Mouse (Mus musculus) lung, postnatal 10 days (tissue): Measurements from ENCODE around the gene Ccdc38.

Experiments used
- DNase-seq: peaks from one replicate; pipeline ENCODE4 v3.0.0; 2021

The Ccdc38 gene

DNA sequence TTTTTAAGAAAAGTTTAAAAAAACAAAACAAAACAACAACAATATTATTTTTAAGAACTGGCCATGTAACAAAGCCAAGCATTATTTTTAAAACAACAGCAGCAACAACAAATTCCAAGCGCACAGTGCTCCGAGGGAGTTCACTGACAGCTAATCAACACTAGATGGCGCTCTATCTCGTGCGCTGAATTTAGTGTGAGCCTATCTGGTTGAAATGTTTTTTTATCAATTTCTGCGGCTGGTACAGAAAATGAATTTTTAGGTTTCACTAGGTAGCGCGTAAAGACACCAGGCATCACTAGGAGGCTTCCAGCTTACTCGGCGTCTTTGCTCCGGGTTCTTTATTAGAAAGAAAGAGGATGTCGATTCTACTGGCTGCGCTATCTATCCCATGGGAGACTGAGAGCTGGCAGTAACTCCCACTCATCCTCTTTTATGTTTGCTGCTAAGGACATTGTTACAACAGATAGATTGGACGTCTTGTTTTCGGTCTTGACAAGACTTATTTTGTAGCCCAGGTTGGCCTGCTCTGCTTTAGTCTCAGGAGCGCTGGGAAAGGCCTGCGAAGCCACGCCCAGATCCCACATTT, 71.1 kb downstream of the Ccdc38 start:
- DNase-seq = peak; percentile 51

- DNase-seq = no peak
These were observed 74.4 kb downstream of the Ccdc38 start for GRCm38 (mm10) chr10:93614850-93615249.

DNA sequence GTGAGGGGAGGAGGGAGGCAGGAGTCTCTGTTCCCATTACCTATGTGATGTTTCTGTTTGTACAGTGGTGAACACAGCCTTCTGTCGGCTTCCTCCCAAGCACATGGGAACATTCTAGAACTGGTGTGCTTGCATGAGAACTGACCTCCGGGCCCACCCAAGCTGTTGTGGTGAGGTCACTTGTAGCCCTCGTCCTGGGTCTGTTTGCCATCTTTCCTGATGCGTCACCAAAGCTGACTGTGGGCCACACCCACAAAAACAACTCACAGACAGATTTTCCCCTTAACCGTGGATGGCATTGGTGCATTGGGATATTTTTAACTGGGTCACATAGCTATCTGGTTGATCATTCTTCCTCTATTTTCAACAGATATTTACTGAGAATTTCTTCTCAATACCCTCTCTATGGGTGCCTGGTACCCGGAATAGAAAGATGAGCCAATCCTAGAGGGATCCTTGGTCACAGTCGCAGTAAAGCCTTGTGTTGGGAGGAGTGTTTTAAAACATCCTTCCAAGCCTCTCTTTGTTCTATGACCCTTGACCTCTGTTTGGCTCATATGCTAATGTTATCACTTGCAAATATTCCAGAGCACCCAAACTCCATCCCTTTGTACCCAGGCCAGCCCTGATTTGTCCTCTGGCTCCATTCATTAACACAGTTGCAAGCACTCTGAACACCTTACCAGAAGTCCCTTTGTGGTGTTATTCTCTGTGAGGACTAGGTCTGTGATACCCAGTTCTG, 80.2 kb downstream of the Ccdc38 start:
- peak; percentile 55 for DNase-seq

- DNase-seq = no peak
These were observed 83.3 kb downstream of the Ccdc38 start for GRCm38 (mm10) chr10:93623725-93624124.

DNA sequence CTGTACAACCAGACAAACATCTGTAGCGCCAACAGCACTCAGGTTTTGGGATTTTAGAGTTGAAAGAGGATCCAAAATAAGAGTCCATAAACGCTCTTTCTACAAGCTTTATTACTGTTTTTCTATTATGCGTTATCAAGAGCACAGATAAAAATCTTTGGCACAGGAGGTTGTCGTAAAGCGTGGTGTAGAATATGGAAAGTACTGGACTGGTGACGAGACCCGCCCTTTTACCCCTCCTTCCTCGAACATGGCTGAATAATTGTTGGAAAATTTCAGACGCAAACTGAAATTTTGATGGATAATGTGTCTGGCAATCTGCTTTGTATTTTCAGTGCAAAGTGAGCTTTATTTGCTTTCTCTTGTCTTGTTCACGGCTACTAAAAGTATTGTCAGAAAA, 83.7 kb downstream of the Ccdc38 start:
- no peak for DNase-seq

GRCm38 (mm10) chr10:93630310-93630709, 89.9 kb downstream of the Ccdc38 start:
- DNase-seq = no peak

GRCm38 (mm10) chr10:93632086-93632485, 91.7 kb downstream of the Ccdc38 start:
- DNase-seq = no peak

GRCm38 (mm10) chr10:93633563-93633962, 93.1 kb downstream of the Ccdc38 start:
- no peak for DNase-seq
